Mouse (Mus musculus): ENCODE results near the gene Slc9a1. TPM values are rescaled to one million over a fixed set of nuclear protein-coding genes. Genes with fewer than 3 reads are reported as not detected.

Slc9a1 gene
- total and polyA plus RNA-seq, 3 experiments: 3.1 to 14.0 TPM; not detected in 1

GRCm38 (mm10) chr4:133390585-133390984, 21.1 kb downstream of the Slc9a1 start:
- TF ChIP-seq POLR2A (IDR thresholded peaks at IDR 0.05; ENCODE audit: control insufficient read depth in 1 of 2, insufficient read depth in 1 of 2, low read depth in 1 of 2, low read length in 2 of 2, poor library complexity in 1 of 2): no peak
- TF ChIP-seq EP300 (IDR thresholded peaks at IDR 0.05; ENCODE audit: low read depth in 1 of 2, low read length in 2 of 2): no peak
- Histone ChIP-seq H3K9ac (ENCODE audit: control insufficient read depth, low read depth, low read length, poor library complexity, severe bottlenecking) (no peak overlapping the region), H3K27ac (ENCODE audit: control insufficient read depth, low read depth, low read length) (no peak overlapping the region), H3K36me3 (ENCODE audit: control insufficient read depth in 1 of 2, insufficient read depth in 2 of 2, low read length in 2 of 2) (no peaks in the 10 kb centered on the region; a peak in 1 of 4 replicates), H3K9me3 (replicated peaks; ENCODE audit: insufficient read depth, low read length) (no peaks in the 10 kb centered on the region), H3K79me2 (ENCODE audit: control insufficient read depth, insufficient read depth, low read length, poor library complexity) (no peaks in the 10 kb centered on the region), H3K27me3 (ENCODE audit: control insufficient read depth in 1 of 2, insufficient read depth in 2 of 2, low read length in 2 of 2) (no peaks in the 10 kb centered on the region), H3K4me1 (ENCODE audit: control insufficient read depth in 1 of 2, insufficient read depth in 2 of 2, low read length in 2 of 2) (peaks cover 6 to 24% of the 10 kb centered on the region in 2 experiments; a peak in 3 of 4 replicates), H3K4me3 (ENCODE audit: control insufficient read depth in 1 of 2, insufficient read depth in 1 of 2, low read depth in 2 of 2, low read length in 2 of 2) (no peak overlapping the region)
- no peak for DNase-seq (ENCODE audit: low read depth, low spot score)

- H3K9me3 ChIP-seq (replicated peaks; ENCODE audit: insufficient read depth, low read length): no peaks in the 10 kb centered on the region
- no peak for TF ChIP-seq BHLHE40 (IDR thresholded peaks at IDR 0.05; ENCODE audit: borderline replicate concordance, low read depth, low read length)
- no peak for TF ChIP-seq NELFE (IDR thresholded peaks at IDR 0.05; ENCODE audit: low read depth, low read length)
- no peak for TF ChIP-seq KAT2A (conservative IDR thresholded peaks at IDR 0.05; ENCODE audit: low read depth, low read length)
- no peak for TF ChIP-seq ZKSCAN1 (IDR thresholded peaks at IDR 0.05; ENCODE audit: low read depth, low read length)
- no peak for TF ChIP-seq HCFC1 (IDR thresholded peaks at IDR 0.05; ENCODE audit: low read depth, low read length)
- TF ChIP-seq EP300 (IDR thresholded peaks at IDR 0.05; ENCODE audit: low read depth in 1 of 2, low read length in 2 of 2): no peak
- no peak for TF ChIP-seq JUND (IDR thresholded peaks at IDR 0.05; ENCODE audit: low read depth, low read length)
- TF ChIP-seq SMC3 (IDR thresholded peaks at IDR 0.05; ENCODE audit: low read depth, low read length): no peak
- no peak for TF ChIP-seq POLR2A (IDR thresholded peaks at IDR 0.05; ENCODE audit: control insufficient read depth in 1 of 2, insufficient read depth in 1 of 2, low read depth in 1 of 2, low read length in 2 of 2, poor library complexity in 1 of 2)
- no peak for TF ChIP-seq GABPA (IDR thresholded peaks at IDR 0.05; ENCODE audit: low read depth, low read length)
- TF ChIP-seq MYB (IDR thresholded peaks at IDR 0.05; ENCODE audit: low read depth, low read length): no peak
- TF ChIP-seq MEF2A (IDR thresholded peaks at IDR 0.05; ENCODE audit: extremely low read depth, insufficient replicate concordance, low read depth, low read length, poor library complexity, severe bottlenecking): no peak
- no peak for TF ChIP-seq E2F4 (IDR thresholded peaks at IDR 0.05; ENCODE audit: borderline replicate concordance, low read depth, low read length)
- no peak for TF ChIP-seq TBP (IDR thresholded peaks at IDR 0.05; ENCODE audit: low read depth, low read length)
- TF ChIP-seq NRF1 (IDR thresholded peaks at IDR 0.05; ENCODE audit: insufficient read depth, low read depth, low read length, poor library complexity, severe bottlenecking): no peak
- no peak for TF ChIP-seq ELF1 (IDR thresholded peaks at IDR 0.05; ENCODE audit: low read depth, low read length)
- no peak for TF ChIP-seq CHD2 (IDR thresholded peaks at IDR 0.05; ENCODE audit: low read length)
- TF ChIP-seq MAX (IDR thresholded peaks at IDR 0.05; ENCODE audit: low read length): no peak
- H3K79me2 ChIP-seq (ENCODE audit: control insufficient read depth, insufficient read depth, low read length, poor library complexity): no peaks in the 10 kb centered on the region
- H3K9ac ChIP-seq (ENCODE audit: control insufficient read depth, low read depth, low read length, poor library complexity, severe bottlenecking): no peak overlapping the region
- H3K27me3 ChIP-seq (ENCODE audit: control insufficient read depth in 1 of 2, insufficient read depth in 2 of 2, low read length in 2 of 2): no peaks in the 10 kb centered on the region
- H3K4me1 ChIP-seq (ENCODE audit: control insufficient read depth in 1 of 2, insufficient read depth in 2 of 2, low read length in 2 of 2): peaks cover 6 to 24% of the 10 kb centered on the region in 2 experiments; a peak in 3 of 4 replicates
- no peak overlapping the region for H3K4me3 ChIP-seq (ENCODE audit: control insufficient read depth in 1 of 2, insufficient read depth in 1 of 2, low read depth in 2 of 2, low read length in 2 of 2)
- no peaks in the 10 kb centered on the region; a peak in 1 of 4 replicates for H3K36me3 ChIP-seq (ENCODE audit: control insufficient read depth in 1 of 2, insufficient read depth in 2 of 2, low read length in 2 of 2)
- H3K27ac ChIP-seq (ENCODE audit: control insufficient read depth, low read depth, low read length): no peak overlapping the region
- DNase-seq (ENCODE audit: low read depth, low spot score): no peak
These were observed 21.9 kb downstream of the Slc9a1 start for GRCm38 (mm10) chr4:133391185-133392040.
